Comparison of ENCODE assay signal across 29 mouse cellular contexts in genomic region chr10:95855411-95855810, GRCm38 (mm10). TPM values are rescaled to one million over a fixed set of nuclear protein-coding genes. Genes with fewer than 3 reads are reported as not detected.
A peak's percentile ranks its signal among the peaks of the same experiment; 100 is the strongest.
DNase-seq lines count a peak whose midpoint lies in the region; ATAC-seq lines count a peak whose summit lies in the region.
"Had no signal": no experiment of that assay in that cellular context is flagged by ENCODE, and none has a peak within 500 bp of the region (broad histone marks: within the 10 kb centered on the region; RNA-seq: fewer than 3 reads in every experiment).

No protein-coding gene starts in this region.

- H3K36me3 ChIP-seq in kidney, embryonic 16.5 days (ENCODE audit: insufficient read depth, low read length) = no peaks in the 10 kb centered on the region
- H3K36me3 ChIP-seq: forebrain, embryonic 15.5 days; hindbrain, embryonic 10.5 days; hindbrain, embryonic 13.5 days had no signal

- H3K9me3 ChIP-seq in kidney, embryonic 16.5 days (ENCODE audit: low read length) = no peaks in the 10 kb centered on the region
- H3K9me3 ChIP-seq: forebrain, embryonic 15.5 days; hindbrain, embryonic 10.5 days; hindbrain, embryonic 13.5 days had no signal

- intact Hi-C loops in heart, postnatal 10 days (cut with DNase I) = loop anchor here (5.0 kb wide), 2 partner anchors 83 to 178 kb away; no protein-coding TSS in a partner anchor

- peak; percentile 87 for DNase-seq in heart, adult 11 months
- DNase-seq in heart, postnatal 10 days = no peak
- DNase-seq in kidney, postnatal 25 days = peak; percentile 14 to 59
- DNase-seq in ES-CJ7 (ENCODE audit: low read depth, low spot score) (peak; percentile 12), ZHBTc4 (ENCODE audit: low read depth, low spot score) (peak; percentile 22)
- DNase-seq: adrenal gland, postnatal 10 days; adrenal gland, postnatal 36 days; B cell, adult 2 months; cerebellum, adult 18-20 months; cerebellum, adult 9-10 months; cerebellum, postnatal 14 days; gastrocnemius, postnatal 10 days; gastrocnemius, postnatal 36 days; heart, postnatal 36 days had no signal

- no peak overlapping the region for H3K4me2 ChIP-seq in kidney, embryonic 16.5 days (replicated peaks; ENCODE audit: low read depth, low read length)
- H3K4me2 ChIP-seq: forebrain, embryonic 15.5 days; heart, embryonic 11.5 days; hindbrain, embryonic 13.5 days had no signal

- no peaks in the 10 kb centered on the region for H3K4me1 ChIP-seq in kidney, embryonic 16.5 days (ENCODE audit: insufficient read depth, low read length)
- H3K4me1 ChIP-seq: forebrain, embryonic 15.5 days; hindbrain, embryonic 10.5 days; hindbrain, embryonic 13.5 days had no signal

- no peak for ATAC-seq in kidney, embryonic 16.5 days (ENCODE audit: low FRiP score, low TSS enrichment)
- no peak for ATAC-seq in inflammation-experienced regulatory T-cells, adult 6 months
- ATAC-seq: forebrain, embryonic 15.5 days; hindbrain, embryonic 16.5 days had no signal

- 94% methylated on average over 6 of the region's 6 CpGs for WGBS in kidney, embryonic 16.5 days

- H3K4me3 ChIP-seq in kidney, embryonic 16.5 days (ENCODE audit: low read length) = no peak overlapping the region
- H3K4me3 ChIP-seq: forebrain, embryonic 15.5 days; hindbrain, embryonic 10.5 days; hindbrain, embryonic 13.5 days had no signal

- no peak overlapping the region for H3K27ac ChIP-seq in kidney, embryonic 16.5 days (ENCODE audit: low read length)
- H3K27ac ChIP-seq: forebrain, embryonic 15.5 days; hindbrain, embryonic 10.5 days; hindbrain, embryonic 13.5 days had no signal

- H3K9ac ChIP-seq in kidney, embryonic 16.5 days (replicated peaks; ENCODE audit: low read length) = no peak overlapping the region
- H3K9ac ChIP-seq: forebrain, embryonic 15.5 days; hindbrain, embryonic 13.5 days had no signal

- no peaks in the 10 kb centered on the region for H3K27me3 ChIP-seq in kidney, embryonic 16.5 days (ENCODE audit: insufficient read depth, low read length)
- H3K27me3 ChIP-seq: CH12.LX; forebrain, embryonic 15.5 days; hindbrain, embryonic 13.5 days had no signal

RNA-seq across cellular contexts. Expression of gene Gm33543, which starts 12.7 kb away (rescaled TPM):
- 1 to 10 TPM in 1 of 2 experiments, under 1 TPM in 1; 0.64 to 1.6 TPM for total RNA-seq in heart, postnatal 10 days (2021)
- 0.19 and 0.28 TPM in 2 replicates for polyA plus RNA-seq in kidney, embryonic 16.5 days (2015; fragmentation: Nextera tagmentation; extraction: Ambion mirVana)
- not detected for polyA plus RNA-seq in inflammation-experienced regulatory T-cells, adult 6 months (2017; shearing (Covaris generic))
- total RNA-seq: adrenal gland, adult 18-20 months; adrenal gland, postnatal 36 days; CH12.LX; granulocyte monocyte progenitor cell, adult 5-6 weeks; MEL had no signal
- polyA plus RNA-seq: embryonic facial prominence, embryonic 11.5 days; embryonic facial prominence, embryonic 14.5 days; forebrain, embryonic 11.5 days; forebrain, embryonic 15.5 days; heart, embryonic 11.5 days; heart, embryonic 14.5 days; hindbrain, embryonic 10.5 days; hindbrain, embryonic 13.5 days; hindbrain, embryonic 16.5 days had no signal

Comparison
In these comparisons a context has a peak if more than half of its experiments do, and no peak if none do; other contexts are left out.
1. DNase-seq: peak in heart, adult 11 months (single experiment), kidney, postnatal 25 days (2 of 2), ES-CJ7 (single experiment) and ZHBTc4 (single experiment); none in heart, postnatal 10 days (0 of 2).